Mouse (Mus musculus) neural tube, embryonic 12.5 days (tissue): ENCODE results near the gene Fras1. TPM values are rescaled to one million over a fixed set of nuclear protein-coding genes. Genes with fewer than 3 reads are reported as not detected.

Experiments
- ATAC-seq: fragments of 200-750 bp; cut with Nextera tagmentation; 2 replicates; pipeline ENCODE4 v1.8.0; 2017; ENCODE audit warnings: low read depth, mild to moderate bottlenecking, moderate TSS enrichment, moderate library complexity; ENCODE audit not compliant: low FRiP score
- H3K27ac ChIP-seq: fragments of 300-500 bp; sonication (generic); 2 replicates; pipeline ENCODE4 v1.5.1; 2016
- H3K27me3 ChIP-seq: fragments of 300-500 bp; sonication (generic); replicated peaks from 2 replicates; pipeline ENCODE4 v1.6.1; 2016; ENCODE audit warnings: mild to moderate bottlenecking
- H3K36me3 ChIP-seq: fragments of 300-500 bp; sonication (generic); 2 replicates; pipeline ENCODE4 v1.6.1; 2016; ENCODE audit warnings: mild to moderate bottlenecking
- H3K4me1 ChIP-seq: fragments of 300-500 bp; sonication (generic); 2 replicates; pipeline ENCODE4 v1.6.1; 2016
- H3K4me2 ChIP-seq: fragments of 300-500 bp; sonication (generic); replicated peaks from 2 replicates; pipeline ENCODE4 v1.6.1; 2016; ENCODE audit warnings: mild to moderate bottlenecking
- H3K4me3 ChIP-seq: fragments of 300-500 bp; sonication (generic); 2 replicates; pipeline ENCODE4 v1.5.1; 2016
- H3K9ac ChIP-seq: fragments of 300-500 bp; sonication (generic); 2 replicates; pipeline ENCODE4 v1.6.1; 2016; ENCODE audit warnings: mild to moderate bottlenecking
- H3K9me3 ChIP-seq: fragments of 300-500 bp; sonication (generic); 2 replicates; pipeline ENCODE4 v1.6.1; 2016; ENCODE audit warnings: mild to moderate bottlenecking
- WGBS: fragments of 180-500 bp; shearing (Covaris S2); methylation state at CpG from one replicate; pipeline ENCODE4 v1.1.7; 2016; 5-methylcytosine and 5-hydroxymethylcytosine counted together
- polyA plus RNA-seq: library from polyadenylated mRNA; unstranded; fragments of >200 nt; fragmentation: Nextera tagmentation; extraction: Ambion mirVana; gene quantifications from 2 replicates; pipeline ENCODE4 v1.2.1, GENCODE M21; 2016

Fras1 gene
- polyA plus RNA-seq, 1 experiment from 2014 or later = 4.9 TPM

DNA sequence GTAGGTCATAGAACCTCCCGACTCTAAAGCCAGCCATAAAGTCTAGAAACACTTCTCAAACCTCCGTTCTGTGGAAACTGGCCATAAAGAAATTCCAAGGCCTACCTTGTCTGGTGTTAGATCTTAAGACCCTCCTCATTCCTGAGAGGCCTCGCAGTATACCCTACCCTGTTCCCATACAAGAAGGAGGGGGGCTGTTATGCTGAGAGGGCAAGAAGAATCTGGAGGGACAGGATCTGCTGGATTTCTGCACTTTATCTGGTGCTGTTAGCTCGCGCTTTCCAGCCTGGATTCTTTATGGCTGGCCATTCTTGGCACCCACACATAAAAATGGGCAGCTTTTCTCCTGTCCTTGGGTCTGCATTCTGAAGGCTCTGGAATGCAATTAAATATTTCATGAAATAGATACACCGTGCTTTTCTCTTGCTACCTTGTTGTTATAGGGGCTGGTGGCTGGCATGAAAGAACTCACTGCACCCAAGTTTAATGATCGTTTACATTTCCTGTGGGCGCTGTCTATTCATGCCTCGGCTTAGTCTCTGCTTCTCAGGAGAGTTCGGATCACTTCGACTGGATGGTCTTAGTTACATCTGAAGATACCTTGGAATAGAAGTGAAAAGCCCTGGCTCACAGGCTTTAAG lies 39.1 kb downstream of the Fras1 start:
- no peak for ATAC-seq
- H3K4me3 ChIP-seq = no peak overlapping the region
- H3K9ac ChIP-seq = no peak overlapping the region
- no peaks in the 10 kb centered on the region for H3K27me3 ChIP-seq
- 65% methylated on average over 11 of the region's 11 CpGs for WGBS
- H3K9me3 ChIP-seq = no peaks in the 10 kb centered on the region
- H3K36me3 ChIP-seq = no peaks in the 10 kb centered on the region
- H3K27ac ChIP-seq = no peak overlapping the region
- H3K4me1 ChIP-seq = no peaks in the 10 kb centered on the region
- H3K4me2 ChIP-seq = no peak overlapping the region

DNA sequence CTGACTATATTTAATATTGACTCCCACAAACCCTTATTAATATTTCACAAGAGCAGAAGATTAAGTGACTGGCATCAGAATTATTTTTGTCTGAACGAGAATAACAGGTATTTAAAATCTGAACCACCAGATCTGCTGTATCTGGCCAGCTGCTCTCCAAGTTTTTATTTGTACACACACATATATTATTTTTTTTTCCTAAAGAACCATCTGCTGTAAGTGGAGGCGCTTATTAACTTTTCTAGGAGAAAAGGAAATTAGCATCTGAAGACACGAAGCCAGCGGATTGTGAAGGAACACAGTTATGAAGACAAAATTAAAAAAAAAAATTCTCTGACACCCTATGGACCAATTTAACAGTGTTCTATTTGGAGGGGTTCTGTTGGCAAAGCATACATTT lies 43.4 kb downstream of the Fras1 start:
- 89% methylated on average over 4 of the region's 4 CpGs for whole genome bisulfite sequencing
- Histone ChIP-seq H3K36me3 (no peaks in the 10 kb centered on the region), H3K9me3 (no peaks in the 10 kb centered on the region), H3K4me2 (no peak overlapping the region), H3K27ac (no peak overlapping the region), H3K27me3 (no peaks in the 10 kb centered on the region), H3K4me3 (no peak overlapping the region), H3K9ac (no peak overlapping the region), H3K4me1 (no peaks in the 10 kb centered on the region)
- no peak for ATAC-seq

DNA sequence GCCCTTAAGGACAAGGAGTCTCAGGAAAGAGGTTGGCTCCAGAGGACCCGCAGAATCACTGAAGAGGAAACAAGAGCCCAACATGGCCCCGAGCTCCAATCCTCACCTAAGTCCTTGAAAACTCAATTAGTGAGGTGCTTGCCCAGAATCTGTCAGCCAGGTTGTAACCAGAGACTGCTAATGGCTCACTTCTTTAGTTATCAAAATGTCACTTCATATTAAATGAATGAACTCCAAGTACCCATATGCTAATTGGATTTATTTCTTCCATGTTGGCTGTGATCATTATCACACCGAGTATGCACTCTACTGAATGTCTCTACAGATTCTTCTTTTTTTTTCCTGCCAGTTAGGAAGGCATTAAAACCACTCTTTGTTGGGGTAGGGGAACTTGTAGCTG lies 47.8 kb downstream of the Fras1 start:
- WGBS = 92% methylated on average over 3 of the region's 3 CpGs
- Histone ChIP-seq H3K27me3 (no peaks in the 10 kb centered on the region), H3K9ac (no peak overlapping the region), H3K4me2 (no peak overlapping the region), H3K27ac (no peak overlapping the region), H3K4me1 (no peaks in the 10 kb centered on the region), H3K9me3 (no peaks in the 10 kb centered on the region), H3K4me3 (no peak overlapping the region), H3K36me3 (no peaks in the 10 kb centered on the region)
- ATAC-seq = no peak

DNA sequence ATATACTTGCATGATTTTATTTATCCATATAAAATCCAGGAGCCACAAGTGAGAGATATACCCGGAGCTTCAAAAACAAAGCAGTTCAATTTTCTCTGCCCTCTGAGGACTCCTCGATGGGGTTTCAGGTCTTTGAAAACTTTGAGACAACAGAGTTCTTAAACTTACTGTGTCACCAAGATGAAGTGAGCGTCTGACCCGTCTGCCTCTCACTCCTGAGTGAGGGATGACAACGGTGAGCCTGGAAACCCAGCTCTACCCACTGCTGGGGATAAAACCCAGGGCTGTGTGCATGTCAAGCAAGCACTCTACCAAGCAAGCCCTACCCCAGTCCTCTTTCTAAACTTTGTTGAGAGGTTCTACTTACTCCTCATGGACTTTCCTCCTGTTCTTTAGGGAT lies 49.0 kb downstream of the Fras1 start:
- H3K9me3 ChIP-seq = no peaks in the 10 kb centered on the region
- no peak overlapping the region for H3K4me3 ChIP-seq
- no peak overlapping the region for H3K27ac ChIP-seq
- H3K4me2 ChIP-seq = no peak overlapping the region
- ATAC-seq = no peak
- no peak overlapping the region for H3K9ac ChIP-seq
- WGBS = 85% methylated on average over 5 of the region's 5 CpGs
- H3K27me3 ChIP-seq = no peaks in the 10 kb centered on the region
- H3K4me1 ChIP-seq = no peaks in the 10 kb centered on the region
- H3K36me3 ChIP-seq = no peaks in the 10 kb centered on the region

DNA sequence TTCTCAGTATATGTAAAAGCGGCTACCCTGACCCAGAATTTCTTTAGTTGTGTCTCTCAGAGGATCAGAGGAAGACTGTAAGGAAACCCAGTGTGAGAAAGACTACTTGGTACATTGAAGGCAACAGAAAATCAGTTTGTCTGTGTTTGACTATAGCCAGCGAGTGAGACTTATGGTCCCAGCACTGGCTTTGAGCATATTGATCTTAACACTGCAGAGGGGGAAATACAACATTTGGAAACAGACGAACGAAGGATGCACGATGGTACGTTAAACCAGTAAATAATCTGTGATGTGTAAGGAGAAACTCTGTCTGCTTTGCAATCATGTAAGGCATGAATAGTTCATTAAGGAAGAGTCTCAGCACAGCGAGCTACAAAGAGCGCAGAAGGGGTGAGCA lies 51.6 kb downstream of the Fras1 start:
- no peak overlapping the region for H3K9ac ChIP-seq
- no peak overlapping the region for H3K27ac ChIP-seq
- H3K36me3 ChIP-seq = no peaks in the 10 kb centered on the region
- H3K4me1 ChIP-seq = no peaks in the 10 kb centered on the region
- WGBS = 94% methylated on average over 8 of the region's 8 CpGs
- ATAC-seq = no peak
- H3K4me3 ChIP-seq = no peak overlapping the region
- H3K27me3 ChIP-seq = no peaks in the 10 kb centered on the region
- H3K9me3 ChIP-seq = no peaks in the 10 kb centered on the region
- no peak overlapping the region for H3K4me2 ChIP-seq

DNA sequence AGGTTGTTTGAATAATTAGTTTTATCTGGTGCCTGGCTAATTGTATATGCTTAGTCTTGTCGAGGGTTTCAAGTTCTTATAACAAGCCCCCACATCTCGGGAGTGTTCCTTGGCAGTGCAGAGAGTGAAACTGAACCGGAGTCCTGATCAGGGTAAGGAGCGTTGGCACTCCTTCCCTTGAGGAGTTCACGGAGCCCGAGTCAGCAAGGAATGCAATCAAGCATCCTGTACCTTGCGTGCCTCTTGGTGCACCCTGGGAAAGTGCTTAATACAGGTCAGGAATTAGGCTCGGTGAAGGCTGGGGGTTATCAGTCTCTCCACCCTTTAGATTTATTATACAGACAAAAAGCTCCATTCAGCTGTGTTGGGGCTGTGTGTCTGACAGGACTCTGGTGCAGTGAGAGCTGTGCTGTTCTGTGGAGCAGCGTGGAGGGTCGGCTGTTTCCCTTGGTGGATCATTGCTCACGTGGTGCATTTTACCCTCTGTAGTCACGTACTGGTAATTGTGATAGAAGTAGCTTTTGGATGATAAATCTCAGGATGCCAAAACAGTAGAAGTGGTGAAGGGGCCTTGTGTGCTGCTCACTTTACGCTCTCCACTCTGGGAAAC lies 55.9 kb downstream of the Fras1 start:
- 81% methylated on average over 13 of the region's 13 CpGs for WGBS
- ATAC-seq = no peak
- no peak overlapping the region for H3K9ac ChIP-seq
- no peak overlapping the region for H3K4me3 ChIP-seq
- no peak overlapping the region for H3K27ac ChIP-seq
- H3K9me3 ChIP-seq = no peaks in the 10 kb centered on the region
- no peaks in the 10 kb centered on the region for H3K4me1 ChIP-seq
- no peaks in the 10 kb centered on the region for H3K27me3 ChIP-seq
- no peak overlapping the region for H3K4me2 ChIP-seq
- no peaks in the 10 kb centered on the region for H3K36me3 ChIP-seq

DNA sequence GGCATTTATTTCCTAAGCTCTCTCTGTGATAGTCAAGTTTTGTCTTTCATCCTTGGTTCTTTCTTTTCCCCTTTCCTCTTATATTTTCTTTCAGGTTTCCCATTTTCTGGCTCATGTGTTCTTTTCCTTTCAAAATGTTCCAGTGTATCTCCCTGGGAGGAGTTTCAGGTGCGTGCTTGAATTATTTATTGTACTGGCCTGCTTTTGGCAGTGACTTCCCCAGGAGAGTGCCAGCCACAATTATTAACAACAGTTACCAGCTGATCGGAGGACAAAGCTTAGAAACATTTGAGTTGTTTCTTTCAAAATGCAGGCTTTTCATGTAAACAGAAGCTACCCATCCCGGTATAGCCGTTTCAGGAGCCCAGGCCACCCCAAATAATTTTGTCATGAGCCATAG lies 64.1 kb downstream of the Fras1 start:
- Histone ChIP-seq H3K27me3 (no peaks in the 10 kb centered on the region), H3K36me3 (no peaks in the 10 kb centered on the region), H3K9ac (no peak overlapping the region), H3K4me3 (no peak overlapping the region), H3K4me2 (no peak overlapping the region), H3K4me1 (no peaks in the 10 kb centered on the region), H3K9me3 (no peaks in the 10 kb centered on the region), H3K27ac (no peak overlapping the region)
- WGBS = 88% methylated on average over 4 of the region's 4 CpGs
- ATAC-seq = no peak

DNA sequence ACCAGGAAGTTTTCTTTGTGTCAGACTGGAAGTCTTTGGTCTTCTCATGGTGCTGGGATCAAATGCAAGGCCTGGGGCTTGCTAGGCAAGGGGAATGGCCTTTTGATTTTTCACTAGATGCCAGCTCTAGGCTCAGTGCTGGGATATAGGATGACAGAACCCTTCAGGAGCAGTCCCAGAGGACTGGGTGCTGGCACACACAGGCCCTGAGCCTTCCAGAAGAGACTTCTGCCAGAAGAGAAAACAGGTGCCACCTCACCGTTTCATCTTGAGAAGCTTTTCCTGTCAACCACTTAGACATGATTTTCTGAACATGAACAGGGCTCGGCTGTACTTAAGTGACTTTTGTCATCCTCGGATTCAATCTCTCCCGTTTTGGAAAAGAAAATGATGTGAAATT lies 66.1 kb downstream of the Fras1 start:
- WGBS = 90% methylated on average over 4 of the region's 4 CpGs
- no peaks in the 10 kb centered on the region for H3K4me1 ChIP-seq
- no peak overlapping the region for H3K4me2 ChIP-seq
- H3K4me3 ChIP-seq = no peak overlapping the region
- H3K9ac ChIP-seq = no peak overlapping the region
- ATAC-seq = no peak
- H3K27ac ChIP-seq = no peak overlapping the region
- H3K27me3 ChIP-seq = no peaks in the 10 kb centered on the region
- H3K9me3 ChIP-seq = no peaks in the 10 kb centered on the region
- H3K36me3 ChIP-seq = no peaks in the 10 kb centered on the region

DNA sequence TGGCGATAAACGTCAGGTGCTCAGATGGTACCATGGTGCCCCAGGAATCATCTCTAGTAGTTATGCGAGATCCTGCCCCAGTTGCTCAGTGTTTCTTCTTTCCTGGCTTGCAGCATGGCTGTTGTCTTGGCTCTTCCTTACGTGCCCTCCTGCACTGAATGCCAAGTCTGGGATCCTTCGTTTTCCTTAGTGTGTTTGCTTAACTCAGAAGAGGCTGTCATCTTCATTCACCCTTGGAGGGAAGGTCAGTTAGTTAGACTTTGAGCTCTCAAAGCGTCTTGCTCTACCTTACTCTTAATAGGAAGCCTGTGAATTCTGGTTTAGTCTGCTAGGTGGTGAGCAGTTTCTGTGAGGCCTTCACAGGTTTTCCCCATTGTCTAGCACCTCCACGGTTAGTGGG lies 73.7 kb downstream of the Fras1 start:
- Histone ChIP-seq H3K4me3 (no peak overlapping the region), H3K27me3 (no peaks in the 10 kb centered on the region), H3K4me2 (no peak overlapping the region), H3K36me3 (no peaks in the 10 kb centered on the region), H3K9me3 (no peaks in the 10 kb centered on the region), H3K4me1 (no peaks in the 10 kb centered on the region), H3K9ac (no peak overlapping the region), H3K27ac (no peak overlapping the region)
- no peak for ATAC-seq
- 86% methylated on average over 7 of the region's 7 CpGs for WGBS

DNA sequence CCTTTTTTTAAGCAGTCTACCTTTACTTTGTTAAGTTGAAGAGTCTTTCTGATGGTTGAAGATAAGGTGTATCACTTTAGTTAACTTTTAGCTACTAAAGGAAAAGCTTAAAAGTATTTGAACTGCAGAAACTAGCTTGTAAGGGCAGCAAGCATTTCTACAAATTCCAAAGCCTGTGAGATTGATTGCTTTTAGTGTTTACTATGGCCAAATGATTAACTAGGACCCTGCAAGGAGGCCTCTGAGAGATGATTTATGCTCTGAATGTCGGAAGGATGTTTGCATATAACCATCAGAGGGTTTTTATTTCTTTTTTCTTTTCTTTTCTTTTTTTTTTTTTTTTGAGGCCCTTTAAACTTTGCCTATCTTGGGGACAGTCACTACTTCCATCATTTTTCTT lies 78.3 kb downstream of the Fras1 start:
- H3K4me2 ChIP-seq = no peak overlapping the region
- no peaks in the 10 kb centered on the region for H3K27me3 ChIP-seq
- no peak overlapping the region for H3K9ac ChIP-seq
- 61% methylated on average over 1 of the region's 1 CpGs for WGBS
- no peak overlapping the region for H3K27ac ChIP-seq
- no peaks in the 10 kb centered on the region for H3K9me3 ChIP-seq
- H3K36me3 ChIP-seq = no peaks in the 10 kb centered on the region
- no peak for ATAC-seq
- H3K4me3 ChIP-seq = no peak overlapping the region
- H3K4me1 ChIP-seq = no peaks in the 10 kb centered on the region

DNA sequence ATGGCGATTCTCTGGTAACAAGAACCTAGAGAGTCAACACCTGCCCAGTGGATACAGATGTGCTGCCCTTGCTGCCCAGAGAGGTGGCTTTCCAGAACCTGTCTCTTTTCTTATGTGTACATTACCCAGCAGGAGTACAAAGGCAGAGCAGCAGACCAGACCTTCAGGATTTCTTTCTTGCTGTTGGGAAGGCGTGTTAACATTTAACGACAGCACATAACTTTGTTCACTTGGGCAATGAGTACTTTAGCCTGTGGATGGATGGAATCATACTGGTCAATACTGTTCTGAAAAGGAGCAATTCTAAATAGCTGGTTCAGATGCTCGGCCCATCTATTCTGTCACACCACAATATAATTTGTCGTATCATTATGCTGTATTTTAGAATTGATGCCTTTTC lies 79.6 kb downstream of the Fras1 start:
- H3K4me3 ChIP-seq = no peak overlapping the region
- no peaks in the 10 kb centered on the region for H3K27me3 ChIP-seq
- WGBS = 90% methylated on average over 5 of the region's 5 CpGs
- no peaks in the 10 kb centered on the region for H3K9me3 ChIP-seq
- no peak overlapping the region for H3K4me2 ChIP-seq
- H3K36me3 ChIP-seq = no peaks in the 10 kb centered on the region
- H3K9ac ChIP-seq = no peak overlapping the region
- ATAC-seq = no peak
- no peaks in the 10 kb centered on the region for H3K4me1 ChIP-seq
- no peak overlapping the region for H3K27ac ChIP-seq

DNA sequence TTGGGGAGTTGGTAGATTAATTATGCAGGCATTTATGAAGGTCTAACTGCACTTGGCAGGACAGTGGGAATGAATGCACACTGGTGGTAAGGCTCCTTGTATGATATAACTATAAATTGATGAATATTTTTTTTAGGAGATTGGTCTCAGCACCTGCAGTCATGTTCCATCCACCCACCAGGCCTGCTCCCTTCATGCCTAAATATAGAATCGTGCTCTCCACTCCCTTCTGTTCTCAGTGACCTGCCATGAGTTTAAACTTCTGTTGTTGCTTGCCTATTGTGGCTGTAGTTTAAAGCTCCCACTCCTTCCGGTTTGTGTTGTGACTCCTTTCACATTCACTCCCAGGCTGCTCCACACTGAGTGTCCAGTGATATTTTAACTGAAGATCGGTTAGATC lies 80.7 kb downstream of the Fras1 start:
- Histone ChIP-seq H3K4me1 (no peaks in the 10 kb centered on the region), H3K4me2 (no peak overlapping the region), H3K9me3 (no peaks in the 10 kb centered on the region), H3K27me3 (no peaks in the 10 kb centered on the region), H3K9ac (no peak overlapping the region), H3K27ac (no peak overlapping the region), H3K36me3 (no peaks in the 10 kb centered on the region), H3K4me3 (no peak overlapping the region)
- WGBS = 83% methylated on average over 3 of the region's 3 CpGs
- no peak for ATAC-seq

DNA sequence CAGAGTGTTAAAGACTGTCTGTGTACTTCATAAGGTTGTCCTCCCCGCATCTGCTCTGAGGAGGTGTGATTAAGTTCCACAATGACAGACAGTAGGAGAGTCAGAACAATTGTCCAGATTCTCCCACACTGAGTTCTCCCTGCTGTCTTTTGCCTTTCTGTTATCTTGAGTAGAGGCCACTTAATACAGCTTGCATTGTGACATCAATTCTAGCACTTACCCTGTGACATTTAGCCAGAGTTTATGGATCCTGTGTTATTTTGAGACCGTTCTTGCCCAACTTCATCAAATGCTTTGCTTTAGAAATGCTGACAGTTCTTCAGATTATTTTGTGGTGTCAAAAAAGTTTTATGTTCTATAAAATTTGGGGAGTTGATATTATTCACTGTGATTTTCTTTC lies 81.5 kb downstream of the Fras1 start:
- Histone ChIP-seq H3K27ac (no peak overlapping the region), H3K4me3 (no peak overlapping the region), H3K27me3 (no peaks in the 10 kb centered on the region), H3K9me3 (no peaks in the 10 kb centered on the region), H3K36me3 (no peaks in the 10 kb centered on the region), H3K4me2 (no peak overlapping the region), H3K9ac (no peak overlapping the region), H3K4me1 (no peaks in the 10 kb centered on the region)
- no peak for ATAC-seq
- WGBS = 91% methylated on average over 2 of the region's 2 CpGs
